Mouse (Mus musculus): Measurements from ENCODE around the gene Mroh2a.

DNA sequence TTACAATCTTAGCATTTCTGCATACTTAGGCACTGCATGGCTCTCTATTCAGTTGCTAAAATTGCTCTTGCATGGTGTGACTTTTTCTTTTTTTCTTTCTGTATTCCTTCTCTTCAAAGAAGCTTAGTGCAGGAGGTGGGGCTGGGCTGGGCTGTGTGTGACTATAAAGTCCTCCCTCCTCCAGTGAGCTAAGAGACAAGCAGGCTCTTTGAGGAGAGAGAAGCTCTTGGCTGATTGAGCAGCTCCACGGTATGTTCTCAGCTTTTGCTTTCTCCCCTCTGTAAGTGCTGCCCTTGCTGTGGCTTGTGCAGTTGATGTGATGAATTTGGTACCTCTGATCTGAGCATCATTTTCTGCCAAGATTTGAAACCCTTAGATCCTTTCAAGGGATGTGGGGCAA, 79.8 kb downstream of the Mroh2a start:
- TF ChIP-seq CTCF (IDR thresholded peaks at IDR 0.05; ENCODE audit: low read depth, low read length) (no peak), POLR2A (IDR thresholded peaks at IDR 0.05; ENCODE audit: extremely low read depth, insufficient read depth, low read length) (no peak)

Measured in liver, adult 2 months (tissue).